Mouse (Mus musculus): ENCODE results near the gene Shd.
"Not testable (repeated sequence)": the region's sequence is repeated elsewhere in the genome, so short reads cannot be mapped to it uniquely, and the experiment has no call there.

The Shd gene

GRCm38 (mm10) chr17:55969966-55970891 lies at the start of gene Shd:
Gene Shd (plus strand): TSS chr17:55970467.
- in situ Hi-C loops (cut with MseI, MboI): loop anchor here (5.0 to 10.0 kb wide), 2 partner anchors 45 to 47 kb away; no protein-coding TSS in a partner anchor

- in situ Hi-C loops (cut with MseI, MboI): no loop called here
Observed at GRCm38 (mm10) chr17:55931553-55932502, 38.4 kb upstream of the Shd start.

GRCm38 (mm10) chr17:55932635-55933034 lies 37.6 kb upstream of the Shd start:
- in situ Hi-C loops (cut with MseI, MboI): no loop called here

- in situ Hi-C loops (cut with MseI, MboI): no loop called here
Observed at GRCm38 (mm10) chr17:55933191-55933590, 37.1 kb upstream of the Shd start.

GRCm38 (mm10) chr17:55944387-55944865 lies 25.8 kb upstream of the Shd start:
- in situ Hi-C loops (cut with MseI, MboI): not testable (repeated sequence)

- in situ Hi-C loops (cut with MseI, MboI): not testable (repeated sequence)
Observed at GRCm38 (mm10) chr17:55944866-55945682, 25.2 kb upstream of the Shd start.

- in situ Hi-C loops (cut with MseI, MboI): no loop called here
Observed at GRCm38 (mm10) chr17:55945696-55946095, 24.6 kb upstream of the Shd start.

- in situ Hi-C loops (cut with MseI, MboI): no loop called here
Observed at GRCm38 (mm10) chr17:55948647-55949046, 21.6 kb upstream of the Shd start.

GRCm38 (mm10) chr17:55949400-55949799 lies 20.9 kb upstream of the Shd start, which contains the start of gene Zfp119b:
Gene Zfp119b (minus strand): TSS chr17:55949500.
- in situ Hi-C loops (cut with MseI, MboI): no loop called here

GRCm38 (mm10) chr17:55950601-55951000 lies 19.7 kb upstream of the Shd start:
- in situ Hi-C loops (cut with MseI, MboI): no loop called here

GRCm38 (mm10) chr17:55952041-55952440 lies 18.2 kb upstream of the Shd start:
- in situ Hi-C loops (cut with MseI, MboI): no loop called here

- in situ Hi-C loops (cut with MseI, MboI): no loop called here
Observed at GRCm38 (mm10) chr17:55952447-55953027, 17.7 kb upstream of the Shd start, which contains the start of gene Ebi3. Gene Ebi3 (plus strand): TSS chr17:55952640.

- in situ Hi-C loops (cut with MseI, MboI): no loop called here
Observed at GRCm38 (mm10) chr17:55953751-55954150, 16.5 kb upstream of the Shd start.

GRCm38 (mm10) chr17:55954229-55954628 lies 16.0 kb upstream of the Shd start:
- in situ Hi-C loops (cut with MseI, MboI): no loop called here

- in situ Hi-C loops (cut with MseI, MboI): no loop called here
Observed at GRCm38 (mm10) chr17:55956129-55956528, 14.1 kb upstream of the Shd start.

GRCm38 (mm10) chr17:55956591-55956990 lies 13.7 kb upstream of the Shd start:
- in situ Hi-C loops (cut with MseI, MboI): no loop called here

GRCm38 (mm10) chr17:55957168-55957567 lies 13.1 kb upstream of the Shd start:
- in situ Hi-C loops (cut with MseI, MboI): no loop called here

GRCm38 (mm10) chr17:55957726-55958583 lies 12.3 kb upstream of the Shd start:
- in situ Hi-C loops (cut with MseI, MboI): no loop called here

- in situ Hi-C loops (cut with MseI, MboI): no loop called here
Observed at GRCm38 (mm10) chr17:55958584-55958886, 11.7 kb upstream of the Shd start.
